ENCODE assay signal across 8 mouse cellular contexts in the genomic region with DNA sequence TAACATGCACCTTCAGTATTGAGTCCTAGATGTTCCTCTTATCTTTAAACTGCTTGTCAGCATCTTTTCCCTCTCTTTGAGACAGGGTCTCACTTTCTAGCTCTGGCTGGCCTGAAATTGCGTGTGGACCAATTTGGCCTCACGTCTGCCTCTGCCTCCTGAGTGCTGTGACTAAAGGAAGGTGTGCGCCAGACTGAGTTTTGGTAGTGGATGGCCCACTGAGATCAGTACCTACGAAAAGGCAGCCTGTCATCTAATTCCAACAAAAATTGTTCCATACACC. TPM values are rescaled to one million over a fixed set of nuclear protein-coding genes. Genes with fewer than 3 reads are reported as not detected.
DNase-seq lines count a peak whose midpoint lies in the region; ATAC-seq and TF ChIP-seq lines count a peak whose summit lies in the region.

No protein-coding gene starts in this region.

- intact Hi-C loops in left cerebral cortex, postnatal 36 days (cut with DNase I) = loop anchor here (5.0 kb wide), 2 partner anchors 47 to 68 kb away; partner anchors contain the start of gene Zfp507

- H3K27me3 ChIP-seq in kidney, adult 2 months (replicated peaks; ENCODE audit: control insufficient read depth, insufficient read depth, low read length) = no peaks in the 10 kb centered on the region
- no peaks in the 10 kb centered on the region for H3K27me3 ChIP-seq in hindbrain, embryonic 12.5 days
- H3K27me3 ChIP-seq in midbrain, embryonic 12.5 days = peaks cover 12% of the 10 kb centered on the region; the same call in 1 of the 2 replicates

- H3K4me1 ChIP-seq in kidney, adult 2 months (ENCODE audit: control insufficient read depth, insufficient read depth, low read length) = no peaks in the 10 kb centered on the region
- H3K4me1 ChIP-seq in hindbrain, embryonic 12.5 days = peaks cover 16% of the 10 kb centered on the region
- peaks cover 21% of the 10 kb centered on the region for H3K4me1 ChIP-seq in midbrain, embryonic 12.5 days

- TF ChIP-seq POLR2A in kidney, adult 2 months (IDR thresholded peaks at IDR 0.05; ENCODE audit: low read depth, low read length) = no peak

- WGBS in kidney, adult 2 months = 77% methylated on average over 4 of the region's 4 CpGs
- WGBS in hindbrain, embryonic 12.5 days = 77% methylated on average over 4 of the region's 4 CpGs
- 68% methylated on average over 4 of the region's 4 CpGs for WGBS in midbrain, embryonic 12.5 days

- ATAC-seq in hindbrain, embryonic 12.5 days (ENCODE audit: low FRiP score) = no peak
- ATAC-seq in midbrain, embryonic 12.5 days (ENCODE audit: low FRiP score, low read depth) = no peak

- H3K9me3 ChIP-seq in hindbrain, embryonic 12.5 days (replicated peaks) = no peaks in the 10 kb centered on the region
- H3K9me3 ChIP-seq in midbrain, embryonic 12.5 days = no peaks in the 10 kb centered on the region

- peak overlapping the region; percentile 63 for H3K9ac ChIP-seq in hindbrain, embryonic 12.5 days
- H3K9ac ChIP-seq in midbrain, embryonic 12.5 days (replicated peaks) = peak overlapping the region; percentile 80

- H3K4me2 ChIP-seq in hindbrain, embryonic 12.5 days (replicated peaks) = peak overlapping the region; percentile 96
- peak overlapping the region; percentile 97 for H3K4me2 ChIP-seq in midbrain, embryonic 12.5 days (replicated peaks)

- TF ChIP-seq CTCF in kidney, adult 2 months (conservative IDR thresholded peaks at IDR 0.05; ENCODE audit: insufficient read depth, insufficient read length, low read depth, low read length) = no peak

- peak overlapping the region; percentile 95 for H3K4me3 ChIP-seq in kidney, adult 2 months (ENCODE audit: insufficient read depth, low read depth, low read length)
- H3K4me3 ChIP-seq in hindbrain, embryonic 12.5 days = peak overlapping the region; percentile 91
- peak overlapping the region; percentile 83 for H3K4me3 ChIP-seq in midbrain, embryonic 12.5 days

- H3K27ac ChIP-seq in kidney, adult 2 months (ENCODE audit: insufficient read depth, low read depth, low read length) = peak overlapping the region; percentile 53; the same call in 1 of the 2 replicates
- 0 out of 2 replicates have a peak overlapping the region, but pooled peaks have one; percentile 18 for H3K27ac ChIP-seq in hindbrain, embryonic 12.5 days
- peak overlapping the region; percentile 35; the same call in 1 of the 2 replicates for H3K27ac ChIP-seq in midbrain, embryonic 12.5 days (replicated peaks)

- no peaks in the 10 kb centered on the region for H3K36me3 ChIP-seq in kidney, adult 2 months (ENCODE audit: control insufficient read depth, insufficient read depth, low read length)
- peaks cover 12% of the 10 kb centered on the region for H3K36me3 ChIP-seq in hindbrain, embryonic 12.5 days
- H3K36me3 ChIP-seq in midbrain, embryonic 12.5 days = peaks cover 15% of the 10 kb centered on the region

- no peak for DNase-seq in kidney, adult 2 months
- no peak for DNase-seq in kidney, adult 11 months
- DNase-seq in c-Kit-positive CD71-positive TER-119-positive erythroid progenitor cells, embryonic 14.5 days (ENCODE audit: low spot score) = peak; percentile 10
- no peak for DNase-seq in left cerebral cortex, postnatal 36 days (ENCODE audit: low spot score in 2 of 2)
- no peak for DNase-seq in adrenal gland, postnatal 36 days
- DNase-seq in cerebellum, adult 11 months = no peak

RNA-seq across cellular contexts. Expression of gene Dpy19l3, which starts 0.6 kb away (rescaled TPM):
- 5.8 and 6.7 TPM in 2 replicates for polyA plus RNA-seq in kidney, adult 2 months (2012; rRNA removed)
- polyA plus RNA-seq in hindbrain, embryonic 12.5 days (2016; fragmentation: Nextera tagmentation; extraction: Ambion mirVana) = 38.9 and 40.8 TPM in 2 replicates
- 39.2 and 44.8 TPM in 2 replicates for polyA plus RNA-seq in midbrain, embryonic 12.5 days (2016; fragmentation: Nextera tagmentation; extraction: Ambion mirVana)
- 10 to 100 TPM; 56.6 to 79.9 TPM for total RNA-seq in left cerebral cortex, postnatal 36 days (2021)
- total RNA-seq in adrenal gland, postnatal 36 days (2021) = 10 to 100 TPM; 48.2 to 62.0 TPM

RNA-seq across cellular contexts. Expression of gene Zfp507, which starts 48.0 kb away (rescaled TPM):
- polyA plus RNA-seq in kidney, adult 2 months (2012; rRNA removed) = 6.4 and 7.0 TPM in 2 replicates
- 26.0 and 29.1 TPM in 2 replicates for polyA plus RNA-seq in hindbrain, embryonic 12.5 days (2016; fragmentation: Nextera tagmentation; extraction: Ambion mirVana)
- 24.3 and 24.8 TPM in 2 replicates for polyA plus RNA-seq in midbrain, embryonic 12.5 days (2016; fragmentation: Nextera tagmentation; extraction: Ambion mirVana)
- total RNA-seq in left cerebral cortex, postnatal 36 days (2021) = 10 to 100 TPM; 29.4 to 33.2 TPM
- 10 to 100 TPM; 26.5 to 26.9 TPM for total RNA-seq in adrenal gland, postnatal 36 days (2021)
